Mouse (Mus musculus): ENCODE measurements around the gene Mxi1.

Mxi1 gene

DNA sequence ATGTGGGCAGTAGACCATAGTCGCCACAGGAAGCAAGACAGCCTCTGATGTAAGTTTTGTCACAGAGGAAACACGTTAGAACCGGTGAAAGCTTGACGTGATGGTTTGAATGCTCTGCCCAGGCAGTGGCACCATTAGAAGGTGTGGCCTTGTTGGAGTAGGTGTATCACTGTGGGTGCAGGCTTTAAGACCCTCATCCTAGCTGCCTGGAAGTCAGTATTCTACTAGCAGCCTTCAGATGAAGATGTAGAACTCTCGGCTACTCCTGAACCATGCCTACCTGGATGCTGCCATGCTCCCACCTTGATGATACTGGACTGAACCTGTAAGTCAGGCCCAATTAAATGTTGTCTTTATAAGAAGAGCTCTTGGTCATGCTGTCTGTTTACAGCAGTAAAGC is 85.5 kb downstream of the Mxi1 start:
- in situ Hi-C loops (cut with MboI, MseI) = loop anchor here (5.0 kb wide), 1 partner anchor 181 kb away; no protein-coding TSS in a partner anchor

DNA sequence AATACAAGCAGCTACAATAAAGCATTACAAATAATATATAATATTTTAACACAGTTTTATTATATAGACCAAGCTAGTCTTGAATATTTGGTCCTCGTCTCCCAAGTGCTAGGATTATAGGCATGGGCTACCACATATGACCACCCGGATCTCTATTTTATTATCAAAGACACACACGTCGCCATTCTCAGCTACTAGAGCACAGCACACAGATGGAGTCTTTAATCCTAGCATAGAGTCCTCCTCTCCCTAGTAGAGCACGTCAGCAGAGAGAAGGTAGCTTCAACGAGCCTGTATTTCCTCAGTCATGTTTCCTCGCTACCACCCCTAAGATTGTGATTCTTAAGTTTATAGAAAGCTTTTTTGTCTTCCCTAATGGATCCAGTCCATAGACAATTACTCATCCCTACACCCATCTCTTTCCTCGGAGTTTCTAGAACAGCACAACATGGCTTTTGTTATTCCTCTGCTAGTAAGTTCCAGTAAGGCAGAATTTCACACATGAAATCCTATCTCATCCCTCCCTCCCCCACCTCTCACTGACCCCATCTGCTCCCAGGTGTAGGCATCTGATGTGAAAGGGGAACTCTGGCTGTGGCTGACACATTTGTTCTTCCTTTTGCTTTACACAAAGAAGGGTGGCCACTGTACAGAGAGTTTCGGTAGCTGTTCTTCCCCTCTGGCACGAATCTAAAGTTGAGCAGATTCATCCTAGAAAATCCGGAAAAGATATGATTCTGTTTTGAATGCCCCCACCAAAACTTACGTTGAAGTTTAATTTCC is 87.3 kb downstream of the Mxi1 start:
- in situ Hi-C loops (cut with MboI, MseI) = loop anchor here (5.0 kb wide), 1 partner anchor 180 kb away; no protein-coding TSS in a partner anchor

- in situ Hi-C loops (cut with MboI, MseI) = loop anchor here (5.0 kb wide), 1 partner anchor 178 kb away; no protein-coding TSS in a partner anchor
Observed at GRCm38 (mm10) chr19:53399213-53399612, 88.9 kb downstream of the Mxi1 start.

DNA sequence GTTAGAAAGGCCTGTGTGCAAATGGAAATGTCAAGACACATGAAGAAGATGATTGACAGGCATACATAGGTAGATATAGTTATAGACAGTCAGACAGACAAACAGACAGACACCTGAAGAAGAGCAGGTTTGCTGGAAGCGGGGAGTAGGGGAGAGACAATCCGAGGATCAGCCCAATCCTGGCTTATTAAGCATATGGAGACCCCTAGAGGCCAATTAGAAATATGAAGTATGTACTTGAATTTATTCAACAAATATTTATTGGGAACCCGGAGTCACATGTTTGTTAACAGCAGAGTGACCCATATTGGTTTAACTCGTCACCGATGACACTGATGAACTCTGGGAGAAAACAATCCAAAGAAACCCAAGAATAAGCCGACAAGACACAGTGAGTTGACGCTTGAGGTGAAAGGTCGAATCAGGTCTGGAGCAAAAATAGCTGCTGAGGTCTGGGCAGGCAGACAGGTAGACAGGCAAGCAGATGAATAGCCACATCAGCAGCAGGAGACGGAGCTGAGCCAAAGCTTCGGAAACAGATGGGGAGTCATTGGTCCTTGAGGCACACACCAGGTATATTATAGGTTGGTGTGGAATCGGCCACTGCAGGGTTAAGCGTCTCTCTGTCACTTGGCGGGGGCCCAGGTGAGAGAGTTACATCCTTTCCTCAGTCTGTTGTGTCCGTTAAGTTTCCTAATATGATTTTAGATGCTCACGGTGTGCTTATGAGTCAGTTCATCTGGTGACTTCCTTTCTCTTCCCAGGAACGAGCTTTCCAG is 90.2 kb downstream of the Mxi1 start:
- in situ Hi-C loops (cut with MboI, MseI) = no loop called here

- in situ Hi-C loops (cut with MboI, MseI) = no loop called here
Observed at GRCm38 (mm10) chr19:53402741-53403432, 92.6 kb downstream of the Mxi1 start.

GRCm38 (mm10) chr19:53404219-53404836 is 94.0 kb downstream of the Mxi1 start:
- in situ Hi-C loops (cut with MboI, MseI) = no loop called here

- in situ Hi-C loops (cut with MboI, MseI) = no loop called here
Observed at GRCm38 (mm10) chr19:53404837-53405356, 94.6 kb downstream of the Mxi1 start.

DNA sequence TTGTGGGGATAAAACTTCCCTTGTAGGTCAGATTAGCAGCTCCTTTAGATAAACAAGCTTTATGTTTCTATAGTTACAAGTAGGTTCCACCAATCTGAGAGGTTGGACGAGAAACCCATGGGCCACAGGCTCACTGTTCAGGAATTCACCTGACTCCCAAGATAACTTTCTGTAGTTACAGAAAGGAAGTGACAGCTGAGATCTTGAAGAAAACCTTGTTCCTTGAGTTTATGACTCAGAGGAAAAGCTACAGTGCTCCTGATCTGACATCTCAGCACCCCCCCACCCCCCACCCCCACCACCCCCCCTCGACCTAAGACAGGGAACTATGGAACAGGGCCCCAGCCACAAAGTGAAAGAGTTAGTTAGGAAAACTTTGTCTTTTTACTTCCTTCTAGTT is 95.5 kb downstream of the Mxi1 start:
- in situ Hi-C loops (cut with MboI, MseI) = no loop called here

DNA sequence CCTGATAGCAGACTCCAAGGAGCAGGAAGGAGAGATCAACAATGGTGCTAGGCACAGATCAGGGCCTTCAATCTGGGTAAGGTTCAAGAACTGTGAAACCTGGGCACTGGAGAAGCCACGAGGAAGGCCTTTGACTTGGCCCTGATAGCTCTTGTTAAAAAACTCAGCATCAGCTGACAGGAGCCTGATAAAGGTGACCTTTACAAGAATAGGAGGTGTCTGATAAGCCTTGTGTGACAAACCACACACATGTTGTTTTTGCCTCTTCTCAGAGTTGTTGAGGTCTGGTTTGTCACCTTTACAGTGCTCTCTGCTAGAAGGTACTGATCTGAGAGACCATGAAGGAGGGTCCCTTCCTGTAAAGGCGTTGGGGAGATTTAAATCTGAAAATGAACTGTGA is 97.0 kb downstream of the Mxi1 start:
- in situ Hi-C loops (cut with MboI, MseI) = no loop called here

GRCm38 (mm10) chr19:53408398-53408797 is 98.1 kb downstream of the Mxi1 start:
- in situ Hi-C loops (cut with MboI, MseI) = no loop called here

DNA sequence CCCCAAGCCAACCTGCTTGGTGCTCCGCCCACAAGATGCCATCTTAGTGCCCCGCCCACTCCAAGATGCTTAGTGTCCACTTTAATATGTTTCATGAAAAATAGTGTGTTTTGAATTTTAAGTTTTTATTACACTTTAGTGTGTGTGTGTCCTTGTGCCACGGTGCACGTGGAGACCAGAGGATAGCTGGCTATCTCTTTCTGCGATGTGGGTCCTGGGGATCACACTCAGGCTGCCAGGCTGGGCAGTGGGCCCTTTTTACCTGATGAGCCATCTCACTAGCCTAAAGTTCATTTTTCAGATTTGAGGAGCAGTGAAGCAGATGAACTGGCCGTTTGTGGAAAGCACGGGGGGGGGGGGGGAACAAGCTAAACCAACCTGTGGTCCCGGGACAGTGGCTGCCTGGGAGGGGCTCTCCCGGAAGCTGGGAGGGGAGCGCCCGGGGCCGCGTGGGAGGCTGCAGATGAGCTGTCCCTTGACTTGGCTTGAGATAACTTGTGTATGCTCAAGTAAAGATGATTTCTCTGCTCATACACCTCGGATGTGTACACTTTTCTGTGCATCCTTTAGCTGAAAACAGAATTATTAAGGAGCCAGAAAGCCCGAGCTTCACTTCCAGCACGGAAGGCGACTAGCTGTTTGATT is 99.5 kb downstream of the Mxi1 start:
- in situ Hi-C loops (cut with MboI, MseI) = no loop called here

DNA sequence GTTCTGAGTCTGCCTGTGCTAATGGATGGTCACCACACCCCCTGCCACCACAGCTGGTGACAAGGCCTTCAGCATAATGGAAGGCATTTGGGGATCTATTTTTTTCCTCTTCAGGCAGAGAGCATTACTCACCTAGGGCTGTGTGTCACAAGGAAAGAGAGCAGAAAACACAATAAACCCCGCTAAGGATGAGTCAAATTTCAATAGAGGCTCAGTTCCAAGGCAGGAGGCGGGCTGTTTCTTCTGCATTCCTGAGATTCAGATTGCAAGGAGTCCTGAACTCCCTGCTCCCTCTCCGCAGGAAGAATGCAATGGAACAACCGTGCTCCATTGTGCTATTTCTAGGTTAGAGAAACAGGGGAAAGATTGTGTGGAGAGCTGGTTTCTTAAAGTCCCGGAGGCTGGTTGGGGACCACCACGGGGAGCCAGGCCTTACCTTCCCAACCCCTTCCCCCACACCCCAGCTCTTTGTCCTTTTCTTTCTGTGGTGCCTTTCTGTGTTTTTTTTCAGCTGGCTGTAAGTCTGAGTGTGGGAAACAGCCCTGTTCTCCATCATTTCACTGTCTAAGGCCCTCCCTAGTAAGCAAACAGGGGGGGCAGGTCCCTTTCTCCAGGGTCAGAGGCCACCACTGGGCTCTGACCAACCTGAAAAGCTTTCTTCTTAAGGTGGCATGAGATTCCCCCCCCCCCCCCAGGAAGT is 102.0 kb downstream of the Mxi1 start:
- in situ Hi-C loops (cut with MboI, MseI) = no loop called here

- in situ Hi-C loops (cut with MboI, MseI) = no loop called here
Observed at GRCm38 (mm10) chr19:53413617-53414380, 103.5 kb downstream of the Mxi1 start.

DNA sequence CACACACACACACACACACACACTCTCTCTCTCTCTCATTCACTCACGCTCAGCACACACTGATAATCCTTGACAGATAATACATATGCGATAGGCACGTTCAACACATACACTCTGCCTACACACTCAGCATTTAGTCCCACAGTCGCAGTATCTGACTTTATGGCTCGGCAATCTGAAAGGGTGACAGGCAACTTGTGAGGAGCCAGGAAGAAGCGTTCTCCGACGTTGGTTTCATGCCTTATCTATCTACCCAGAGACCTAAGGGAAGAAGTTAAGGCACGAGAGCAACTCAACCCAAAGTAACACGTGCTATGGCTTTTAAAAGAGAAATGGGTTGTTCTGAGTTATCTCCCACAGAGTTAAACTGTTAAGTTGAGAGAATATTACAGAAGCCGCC is 104.3 kb downstream of the Mxi1 start:
- in situ Hi-C loops (cut with MboI, MseI) = no loop called here

- in situ Hi-C loops (cut with MboI, MseI) = no loop called here
Observed at GRCm38 (mm10) chr19:53415198-53415597, 104.9 kb downstream of the Mxi1 start.

- in situ Hi-C loops (cut with MboI, MseI) = loop anchor here (5.0 to 10.0 kb wide), 2 partner anchors 117 to 145 kb away; no protein-coding TSS in a partner anchor
Observed at GRCm38 (mm10) chr19:53419834-53420233, 109.5 kb downstream of the Mxi1 start.

GRCm38 (mm10) chr19:53420924-53421582 is 110.7 kb downstream of the Mxi1 start:
- in situ Hi-C loops (cut with MboI, MseI) = loop anchor here (5.0 to 10.0 kb wide), 2 partner anchors 116 to 144 kb away; no protein-coding TSS in a partner anchor

DNA sequence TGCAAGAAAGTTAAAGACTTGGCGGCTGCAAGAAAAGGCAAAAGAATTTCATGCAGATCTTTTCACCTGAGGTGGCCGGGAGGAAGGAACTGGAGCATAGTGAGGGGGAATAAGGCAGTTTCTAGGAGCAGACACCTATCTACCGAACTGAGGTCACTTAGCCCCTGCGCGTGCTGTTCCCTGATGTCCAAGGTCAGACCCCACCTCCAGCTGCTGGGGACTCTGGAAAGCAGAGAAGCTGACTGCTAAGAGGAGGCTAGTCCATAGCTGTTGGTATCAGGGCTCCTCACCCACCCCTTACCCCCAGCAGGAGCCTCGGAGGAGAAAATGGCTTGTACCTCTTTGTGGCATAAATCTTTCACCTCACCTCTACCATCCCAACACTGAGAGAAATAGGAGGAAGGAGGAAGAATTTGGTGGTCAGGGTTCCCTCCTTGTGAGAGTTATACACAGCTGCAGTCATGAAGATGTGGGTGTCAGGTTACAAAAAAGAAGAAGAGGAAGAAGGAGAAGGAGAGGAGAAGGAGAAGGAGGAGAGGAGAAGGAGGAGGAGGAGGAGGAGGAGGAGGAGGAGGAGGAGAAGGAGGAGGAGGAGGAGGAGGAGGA is 111.4 kb downstream of the Mxi1 start:
- in situ Hi-C loops (cut with MboI, MseI) = loop anchor here (5.0 to 10.0 kb wide), 2 partner anchors 116 to 143 kb away; no protein-coding TSS in a partner anchor
